Mouse (Mus musculus) limb, embryonic 11.5 days (tissue): ENCODE results near the gene Stat5b. TPM values are rescaled to one million over a fixed set of nuclear protein-coding genes. Genes with fewer than 3 reads are reported as not detected.
"Not testable (repeated sequence)": the region's sequence is repeated elsewhere in the genome, so short reads cannot be mapped to it uniquely, and the experiment has no call there.

Experiments
- ATAC-seq: fragments of 200-750 bp; cut with Nextera tagmentation; 2 replicates; pipeline ENCODE4 v1.8.0; 2017; ENCODE audit warnings: low read depth; ENCODE audit not compliant: insufficient number of reproducible peaks, low FRiP score, low TSS enrichment
- DNase-seq: peaks from one replicate; pipeline ENCODE4 v3.0.0-alpha.2; 2015; ENCODE audit warnings: low spot score
- H3K27ac ChIP-seq: fragments of 300-500 bp; sonication (generic); replicated peaks from 2 replicates; pipeline ENCODE4 v1.5.1; 2014; ENCODE audit warnings: low read depth, mild to moderate bottlenecking, low read length
- H3K27me3 ChIP-seq: fragments of 300-500 bp; sonication (generic); 2 replicates; pipeline ENCODE4 v1.6.1; 2014; ENCODE audit warnings: mild to moderate bottlenecking, low read length, mixed read lengths; ENCODE audit not compliant: control insufficient read depth, insufficient read depth
- H3K36me3 ChIP-seq: fragments of 300-500 bp; sonication (generic); 2 replicates; pipeline ENCODE4 v1.6.1; 2014; ENCODE audit warnings: mild to moderate bottlenecking, low read length, moderate library complexity, mixed read lengths; ENCODE audit not compliant: control insufficient read depth, insufficient read depth
- H3K4me1 ChIP-seq: fragments of 300-500 bp; sonication (generic); 2 replicates; pipeline ENCODE4 v1.6.1; 2014; ENCODE audit warnings: low read length, mixed read lengths; ENCODE audit not compliant: control insufficient read depth, insufficient read depth
- H3K4me2 ChIP-seq: fragments of 300-500 bp; sonication (generic); 2 replicates; pipeline ENCODE4 v1.6.1; 2014; ENCODE audit warnings: low read depth, mild to moderate bottlenecking, moderate library complexity; ENCODE audit not compliant: severe bottlenecking
- H3K4me3 ChIP-seq: fragments of 300-500 bp; sonication (generic); 2 replicates; pipeline ENCODE4 v1.5.1; 2014; ENCODE audit warnings: low read depth, low read length
- H3K9ac ChIP-seq: fragments of 300-500 bp; sonication (generic); 2 replicates; pipeline ENCODE4 v1.6.1; 2014; ENCODE audit warnings: mild to moderate bottlenecking, low read length
- H3K9me3 ChIP-seq: fragments of 300-500 bp; sonication (generic); 2 replicates; pipeline ENCODE4 v1.6.1; 2016; ENCODE audit warnings: low read length; ENCODE audit not compliant: control insufficient read depth
- WGBS: fragments of 180-500 bp; shearing (Covaris S2); extraction: QIAGEN DNeasy Blood & Tissue Kit; methylation state at CpG from one replicate; pipeline ENCODE4 v1.1.7; 2014; 5-methylcytosine and 5-hydroxymethylcytosine counted together
- polyA plus RNA-seq: library from polyadenylated mRNA; unstranded; fragments of >200 nt; fragmentation: Nextera tagmentation; extraction: Ambion mirVana; gene quantifications from 2 replicates; pipeline ENCODE4 v1.2.1, GENCODE M21; 2014

Gene Stat5b
- polyA plus RNA-seq, 1 experiment from 2014 or later, result 16.9 TPM

DNA sequence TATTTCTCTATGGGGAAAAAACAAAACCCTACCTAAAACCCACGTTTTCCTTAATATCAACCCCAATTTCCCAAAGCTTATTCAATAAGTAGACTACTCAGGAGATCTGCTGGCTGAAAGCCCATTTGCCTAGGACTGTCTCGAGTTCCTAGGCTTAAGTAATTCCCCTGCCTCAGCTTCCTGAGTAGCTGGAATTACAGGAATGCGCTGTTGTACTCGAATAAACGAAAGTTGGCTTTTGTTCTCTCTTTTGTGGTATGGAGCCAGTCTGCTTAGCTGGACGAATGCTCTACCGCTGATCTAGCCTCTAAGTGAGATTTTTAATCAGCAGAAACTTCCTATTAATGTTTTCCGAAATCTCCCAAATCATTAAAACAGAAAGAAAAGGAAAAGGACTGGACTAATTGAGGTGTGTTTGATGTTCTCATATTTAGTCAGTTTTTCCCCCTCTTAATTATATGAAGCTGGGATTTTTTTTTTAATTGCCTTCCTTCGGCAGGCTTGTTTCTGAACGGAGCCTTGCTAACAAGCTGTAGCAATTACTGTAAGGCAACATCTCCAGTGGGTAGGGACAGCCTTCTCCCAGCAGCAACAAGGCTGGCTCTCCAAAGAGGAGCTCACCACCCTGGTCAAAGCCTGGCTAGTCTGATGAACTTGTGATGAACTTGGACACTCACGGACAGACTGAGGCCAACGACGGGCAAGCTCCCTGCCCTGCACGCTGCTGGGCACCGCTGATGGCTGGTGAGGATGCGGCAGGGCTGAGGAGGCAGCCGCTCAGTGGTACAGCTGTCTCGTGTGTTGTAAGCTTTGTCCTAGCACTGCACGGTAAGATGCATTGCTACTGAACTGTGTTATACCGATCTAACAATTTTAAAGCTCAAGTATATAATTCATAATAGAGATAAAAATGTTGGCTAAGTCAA, 43.9 kb downstream of the Stat5b start:
- Histone ChIP-seq H3K27ac (no peak overlapping the region), H3K4me2 (no peak overlapping the region)

DNA sequence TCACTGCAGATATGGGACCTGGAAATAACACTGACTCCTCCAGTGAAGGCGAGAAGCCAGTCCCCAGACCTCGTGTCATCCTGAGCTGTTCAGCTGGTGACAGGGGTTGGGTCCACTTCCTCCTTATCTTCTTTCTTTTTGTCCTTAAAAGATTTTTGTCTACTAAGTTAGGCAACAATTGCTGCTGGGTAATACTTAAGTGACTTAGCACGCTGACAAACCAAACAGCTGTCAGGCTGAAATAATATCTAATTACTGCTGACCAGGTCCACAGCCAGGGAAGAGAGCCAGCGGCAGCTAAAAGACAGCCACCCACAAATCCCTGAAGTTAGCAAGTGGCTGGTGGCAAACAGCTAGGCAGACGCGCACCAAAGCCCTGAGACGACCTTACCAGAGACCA, 45.0 kb downstream of the Stat5b start:
- DNase-seq (no peak), ATAC-seq (no peak)
- no peak overlapping the region for H3K27ac ChIP-seq
- H3K4me1 ChIP-seq, result no peaks in the 10 kb centered on the region
- no peaks in the 10 kb centered on the region for H3K27me3 ChIP-seq
- WGBS, result 81% methylated on average over 7 of the region's 7 CpGs
- no peaks in the 10 kb centered on the region for H3K9me3 ChIP-seq
- peaks cover 10% of the 10 kb centered on the region; the same call in 1 of the 2 replicates for H3K36me3 ChIP-seq
- no peak overlapping the region for H3K9ac ChIP-seq
- H3K4me2 ChIP-seq, result no peak overlapping the region
- H3K4me3 ChIP-seq, result no peak overlapping the region

More for the DNA sequence above, 43.9 kb downstream of the Stat5b start:
- no peak for DNase-seq
- Histone ChIP-seq H3K27me3 (no peaks in the 10 kb centered on the region), H3K4me1 (no peaks in the 10 kb centered on the region), H3K4me3 (no peak overlapping the region), H3K36me3 (peaks cover 10% of the 10 kb centered on the region), H3K9me3 (no peaks in the 10 kb centered on the region), H3K9ac (no peak overlapping the region)
- WGBS, result 74% methylated on average over 20 of the region's 20 CpGs
- ATAC-seq, result no peak

DNA sequence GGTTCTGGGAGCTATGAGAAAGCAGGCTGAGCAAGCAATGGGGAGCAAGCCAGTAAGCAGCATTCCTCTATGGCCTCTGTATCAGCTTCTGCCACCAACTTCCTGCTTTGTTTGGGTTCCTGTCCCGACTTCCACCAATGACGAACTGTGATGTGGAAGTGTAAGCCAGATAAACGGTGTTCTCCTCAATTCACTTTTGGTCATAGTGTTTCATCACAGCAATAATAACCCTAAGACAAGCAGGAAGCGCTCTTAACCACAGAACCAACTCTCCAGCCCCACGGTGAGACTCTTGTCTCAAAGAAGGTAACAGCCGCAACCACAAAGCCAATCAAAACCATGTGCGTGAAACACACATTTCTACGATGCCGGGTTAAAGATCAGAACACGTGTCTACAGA, 46.1 kb downstream of the Stat5b start:
- Histone ChIP-seq H3K36me3 (peaks cover 10% of the 10 kb centered on the region; the same call in 1 of the 2 replicates), H3K4me2 (no peak overlapping the region), H3K9ac (no peak overlapping the region), H3K27ac (no peak overlapping the region), H3K4me1 (0 out of 2 replicates have a peak, but pooled peaks cover 3% of the 10 kb centered on the region), H3K4me3 (no peak overlapping the region), H3K27me3 (no peaks in the 10 kb centered on the region), H3K9me3 (no peaks in the 10 kb centered on the region)
- no peak for DNase-seq
- WGBS, result 92% methylated on average over 10 of the region's 10 CpGs
- no peak for ATAC-seq

DNA sequence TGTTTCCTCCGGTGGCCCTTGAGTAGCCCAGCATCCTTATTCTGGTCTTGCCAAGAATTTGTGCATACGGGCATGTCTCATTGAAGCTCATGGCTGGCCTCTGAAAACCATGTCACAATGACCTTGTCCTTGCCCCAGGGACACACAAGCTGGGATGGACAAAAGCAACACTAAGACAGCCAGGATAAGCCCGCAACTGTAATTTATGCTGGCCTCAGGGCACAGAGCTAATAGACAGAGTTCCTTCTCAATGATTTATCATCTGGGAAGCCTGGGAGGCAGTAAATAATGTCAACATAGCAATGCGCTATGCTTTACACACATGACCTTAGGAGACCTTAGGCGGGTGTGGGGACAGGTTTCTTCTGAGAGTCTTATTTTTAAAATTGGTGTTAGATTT, 51.1 kb downstream of the Stat5b start:
- Histone ChIP-seq H3K4me1 (0 out of 2 replicates have a peak, but pooled peaks cover 3% of the 10 kb centered on the region), H3K4me3 (no peak overlapping the region), H3K27ac (no peak overlapping the region), H3K36me3 (peaks cover 6% of the 10 kb centered on the region; the same call in 1 of the 2 replicates), H3K9me3 (no peaks in the 10 kb centered on the region), H3K9ac (no peak overlapping the region), H3K4me2 (no peak overlapping the region), H3K27me3 (no peaks in the 10 kb centered on the region)
- ATAC-seq (no peak), DNase-seq (no peak)
- WGBS, result 69% methylated on average over 5 of the region's 5 CpGs

DNA sequence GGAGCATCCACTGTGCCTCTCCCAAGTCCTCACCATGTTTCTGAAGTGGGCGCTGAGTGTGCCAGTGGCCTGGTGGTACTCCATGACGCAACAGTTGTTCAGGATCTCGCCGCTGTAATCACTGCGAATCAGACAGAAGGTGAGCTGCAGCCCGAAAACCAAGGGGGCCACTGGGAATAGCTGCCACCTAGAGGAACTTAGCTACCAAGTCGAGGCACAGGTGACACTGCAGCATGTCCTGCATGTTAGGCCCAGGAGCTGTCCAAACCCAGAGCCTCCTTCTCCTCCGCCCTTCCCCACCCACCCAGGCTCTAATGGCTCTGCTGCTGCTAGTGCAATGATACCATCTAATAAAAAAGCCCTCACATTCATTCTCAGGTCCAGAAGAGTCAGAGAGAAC, 53.9 kb downstream of the Stat5b start:
- Histone ChIP-seq H3K9me3 (no peaks in the 10 kb centered on the region), H3K27me3 (no peaks in the 10 kb centered on the region), H3K27ac (no peak overlapping the region), H3K4me2 (no peak overlapping the region), H3K4me3 (no peak overlapping the region), H3K4me1 (0 out of 2 replicates have a peak, but pooled peaks cover 3% of the 10 kb centered on the region), H3K9ac (no peak overlapping the region), H3K36me3 (no peaks in the 10 kb centered on the region)
- no peak for ATAC-seq
- 68% methylated on average over 8 of the region's 8 CpGs for WGBS
- DNase-seq, result no peak

DNA sequence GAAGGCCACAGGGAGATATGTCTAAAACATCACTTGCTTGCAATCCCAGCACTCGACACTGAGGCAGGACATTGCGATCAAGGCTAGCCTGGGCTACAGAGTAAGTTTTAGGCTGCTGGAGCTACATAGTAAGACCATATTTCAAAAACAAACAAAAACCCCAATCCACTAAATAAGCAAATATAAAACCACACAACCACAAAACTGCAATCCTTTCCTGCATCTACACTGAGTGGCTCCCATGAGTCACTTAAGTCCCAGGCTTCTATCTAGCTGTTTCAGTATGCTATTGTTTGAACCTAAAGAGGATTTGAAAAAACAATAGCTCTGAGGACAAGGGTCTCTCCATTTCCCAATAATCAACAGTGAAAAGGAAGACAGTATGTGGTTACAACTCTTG, 55.1 kb downstream of the Stat5b start:
- 97% methylated on average over 2 of the region's 2 CpGs for WGBS
- no peak for DNase-seq
- ATAC-seq, result no peak
- Histone ChIP-seq H3K4me1 (0 out of 2 replicates have a peak, but pooled peaks cover 3% of the 10 kb centered on the region), H3K4me2 (no peak overlapping the region), H3K4me3 (no peak overlapping the region), H3K36me3 (no peaks in the 10 kb centered on the region), H3K9ac (no peak overlapping the region), H3K27me3 (no peaks in the 10 kb centered on the region), H3K27ac (no peak overlapping the region), H3K9me3 (no peaks in the 10 kb centered on the region)

DNA sequence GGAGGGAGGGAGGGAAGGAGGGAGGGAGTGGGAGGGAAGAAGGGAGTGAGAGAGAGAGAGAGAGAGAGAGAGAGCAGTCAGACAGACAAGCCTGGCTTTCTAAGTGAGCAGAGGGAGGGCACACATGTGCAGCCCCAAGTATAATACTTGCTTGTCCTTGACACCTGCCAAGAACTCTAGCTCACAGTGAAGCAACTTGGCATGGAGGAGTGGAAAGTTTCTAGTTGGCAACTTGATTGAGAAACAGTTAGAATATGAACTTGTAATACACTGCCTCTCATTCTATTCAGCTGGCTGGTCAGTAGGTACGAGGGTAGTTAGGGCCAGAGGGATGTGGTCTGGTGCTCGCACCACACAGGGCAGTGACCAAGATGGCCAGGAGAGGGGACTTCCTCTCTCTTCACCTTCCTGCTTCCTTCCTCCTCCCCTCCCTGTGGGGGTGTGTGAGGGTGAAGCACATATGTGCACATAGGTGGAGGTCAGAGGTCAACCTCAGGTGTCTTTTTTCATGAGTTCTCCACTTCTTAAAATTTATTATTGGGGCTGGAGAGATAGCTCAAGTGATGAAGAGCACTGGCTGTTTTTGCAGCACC, 59.0 kb downstream of the Stat5b start:
- Histone ChIP-seq H3K4me3 (no peak overlapping the region), H3K9me3 (no peaks in the 10 kb centered on the region), H3K27me3 (no peaks in the 10 kb centered on the region), H3K27ac (no peak overlapping the region), H3K36me3 (no peaks in the 10 kb centered on the region), H3K9ac (no peak overlapping the region), H3K4me1 (peaks cover 8% of the 10 kb centered on the region), H3K4me2 (no peak overlapping the region)
- no peak for ATAC-seq
- 89% methylated on average over 2 of the region's 2 CpGs for WGBS
- no peak for DNase-seq

DNA sequence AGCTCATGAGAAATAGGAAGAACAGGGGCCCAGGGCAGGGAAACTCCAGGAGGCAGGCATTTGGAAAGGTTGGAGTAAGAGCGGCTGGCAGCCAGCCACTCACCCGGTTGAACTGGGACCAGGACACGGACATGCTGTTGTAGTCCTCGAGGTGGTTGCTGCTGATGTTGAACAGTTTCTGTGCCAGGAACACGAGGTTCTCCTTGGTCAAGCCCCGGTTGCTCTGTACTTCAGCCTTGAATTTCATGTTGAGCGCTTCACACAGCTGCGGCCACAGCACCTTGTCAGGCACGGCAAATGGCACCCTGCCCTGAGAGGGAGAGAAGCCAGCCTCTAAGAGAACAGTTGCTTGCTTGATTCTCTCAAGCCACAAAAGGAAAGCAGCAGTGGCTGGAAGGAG, 59.9 kb downstream of the Stat5b start:
- H3K36me3 ChIP-seq, H3K9me3 ChIP-seq, H3K4me3 ChIP-seq, H3K27ac ChIP-seq, H3K27me3 ChIP-seq, H3K4me1 ChIP-seq, H3K4me2 ChIP-seq, DNase-seq, ATAC-seq, H3K9ac ChIP-seq: not testable (repeated sequence)
- 91% methylated on average over 9 of the region's 9 CpGs for WGBS
